Mouse (Mus musculus) myocyte (in vitro differentiated cells): ENCODE results near the gene Nek8.
A peak's percentile ranks its signal among the peaks of the same experiment; 100 is the strongest.

Source experiments
- CEBPB ChIP-seq: IDR thresholded peaks from 2 replicates; pipeline ENCODE4 v1.6.1; 2011; ENCODE audit warnings: mild to moderate bottlenecking, moderate library complexity; ENCODE audit not compliant: poor library complexity, insufficient read depth, severe bottlenecking
- MAX ChIP-seq: IDR thresholded peaks from one replicate; pipeline ENCODE4 v1.6.1; 2011; ENCODE audit warnings: low read depth, mild to moderate bottlenecking, control low read depth
- POLR2A ChIP-seq: IDR thresholded peaks from one replicate; pipeline ENCODE4 v1.6.1; 2011; ENCODE audit warnings: low read depth, mild to moderate bottlenecking, control low read depth, moderate library complexity; ENCODE audit not compliant: insufficient read length
- POLR2AphosphoS2 ChIP-seq: IDR thresholded peaks from one replicate; pipeline ENCODE4 v1.6.1; 2011; ENCODE audit warnings: low read depth, control low read depth; ENCODE audit not compliant: insufficient read length
- REST ChIP-seq: IDR thresholded peaks from one replicate; pipeline ENCODE4 v1.6.1; 2011; ENCODE audit warnings: mild to moderate bottlenecking, control low read depth, moderate library complexity; ENCODE audit not compliant: insufficient read depth, insufficient read length
- SRF ChIP-seq: IDR thresholded peaks from one replicate; pipeline ENCODE4 v1.6.1; 2011; ENCODE audit warnings: low read depth; ENCODE audit not compliant: control insufficient read depth, insufficient read length
- USF1 ChIP-seq: IDR thresholded peaks from one replicate; pipeline ENCODE4 v1.6.1; 2011; ENCODE audit warnings: low read depth, mild to moderate bottlenecking, control low read depth, moderate library complexity

GRCm38 (mm10) chr11:78160171-78160570 is 16.3 kb downstream of the Nek8 start:
- TF ChIP-seq SRF = no peak
- no peak for TF ChIP-seq CEBPB
- no peak for TF ChIP-seq POLR2AphosphoS2
- no peak for TF ChIP-seq REST
- peak; percentile 27 for TF ChIP-seq POLR2A
- no peak for TF ChIP-seq USF1
- TF ChIP-seq MAX = no peak
